Mouse (Mus musculus) intestine, postnatal 0 days (tissue): ENCODE results near the gene Mettl14. TPM values are rescaled to one million over a fixed set of nuclear protein-coding genes. Genes with fewer than 3 reads are reported as not detected.
A peak's percentile ranks its signal among the peaks of the same experiment; 100 is the strongest.

Source experiments
- ATAC-seq: fragments of 200-750 bp; cut with Nextera tagmentation; 2 replicates; pipeline ENCODE4 v1.8.0; 2017; ENCODE audit warnings: mild to moderate bottlenecking, moderate TSS enrichment, moderate library complexity
- H3K27ac ChIP-seq: fragments of 300-500 bp; sonication (generic); 2 replicates; pipeline ENCODE4 v1.5.1; 2014; ENCODE audit warnings: mild to moderate bottlenecking, low read depth, low read length, moderate library complexity
- H3K27me3 ChIP-seq: fragments of 300-500 bp; sonication (generic); replicated peaks from 2 replicates; pipeline ENCODE4 v1.6.1; 2014; ENCODE audit warnings: low read length, mixed read lengths; ENCODE audit not compliant: control insufficient read depth, insufficient read depth
- H3K36me3 ChIP-seq: fragments of 300-500 bp; sonication (generic); 2 replicates; pipeline ENCODE4 v1.6.1; 2014; ENCODE audit warnings: mild to moderate bottlenecking, moderate library complexity; ENCODE audit not compliant: control insufficient read depth, insufficient read depth
- H3K4me1 ChIP-seq: fragments of 300-500 bp; sonication (generic); replicated peaks from 2 replicates; pipeline ENCODE4 v1.6.1; 2014; ENCODE audit warnings: antibody characterized with exemption, low read length, mixed read lengths; ENCODE audit not compliant: control insufficient read depth, insufficient read depth
- H3K4me2 ChIP-seq: fragments of 300-500 bp; sonication (generic); replicated peaks from 2 replicates; pipeline ENCODE4 v1.6.1; 2014; ENCODE audit warnings: low read depth, mild to moderate bottlenecking, moderate library complexity
- H3K4me3 ChIP-seq: fragments of 300-500 bp; sonication (generic); 2 replicates; pipeline ENCODE4 v1.5.1; 2014; ENCODE audit warnings: low read depth, low read length
- H3K9ac ChIP-seq: fragments of 300-500 bp; sonication (generic); 2 replicates; pipeline ENCODE4 v1.6.1; 2014; ENCODE audit warnings: mild to moderate bottlenecking, low read depth, low read length
- H3K9me3 ChIP-seq: fragments of 300-500 bp; sonication (generic); 2 replicates; pipeline ENCODE4 v1.6.1; 2016; ENCODE audit warnings: mixed run types; ENCODE audit not compliant: control insufficient read depth
- CTCF ChIP-seq: sonication (generic); IDR thresholded peaks from 2 replicates; pipeline ENCODE4 v1.5.1; 2016; ENCODE audit warnings: low read depth, mild to moderate bottlenecking, control low read depth, antibody characterized with exemption, moderate library complexity
- WGBS: fragments of 180-500 bp; shearing (Covaris S2); extraction: QIAGEN DNeasy Blood & Tissue Kit; methylation state at CpG from one replicate; pipeline ENCODE4 v1.1.7; 2014; 5-methylcytosine and 5-hydroxymethylcytosine counted together
- polyA plus RNA-seq: library from polyadenylated mRNA; unstranded; fragments of >200 nt; fragmentation: Nextera tagmentation; extraction: Ambion mirVana; gene quantifications from 2 replicates; pipeline ENCODE4 v1.2.1, GENCODE M21; 2015

The Mettl14 gene
- polyA plus RNA-seq = 11.1 and 11.7 TPM in 2 replicates

GRCm38 (mm10) chr3:123385486-123386156, at the start of gene Mettl14:
Mettl14 (minus strand) TSS chr3:123386108.
- peak; percentile 99 for ATAC-seq

GRCm38 (mm10) chr3:123433362-123433761, 47.5 kb upstream of the Mettl14 start:
- Histone ChIP-seq H3K27me3 (no peaks in the 10 kb centered on the region), H3K9me3 (no peaks in the 10 kb centered on the region), H3K4me3 (no peak overlapping the region), H3K4me2 (no peak overlapping the region), H3K36me3 (no peaks in the 10 kb centered on the region), H3K27ac (no peak overlapping the region), H3K9ac (no peak overlapping the region), H3K4me1 (peaks cover 8% of the 10 kb centered on the region; the same call in 1 of the 2 replicates)
- TF ChIP-seq CTCF = no peak
- WGBS = 45% methylated on average over 3 of the region's 3 CpGs
- peak; percentile 16; the same call in 1 of the 2 replicates for ATAC-seq

More at GRCm38 (mm10) chr3:123385486-123386156, at the start of gene Mettl14:
- Histone ChIP-seq H3K4me2 (peak within 1 kb of the TSS; percentile 78), H3K36me3 (peaks cover 15% of the 10 kb centered on the region), H3K4me1 (0 out of 2 replicates have a peak, but pooled peaks cover 3% of the 10 kb centered on the region), H3K9me3 (no peaks in the 10 kb centered on the region), H3K9ac (peak within 1 kb of the TSS; percentile 66), H3K4me3 (peak within 1 kb of the TSS; percentile 63), H3K27ac (peak within 1 kb of the TSS; percentile 85), H3K27me3 (no peaks in the 10 kb centered on the region)
- under 1% methylated on average over 41 of the region's 41 CpGs for WGBS
- TF ChIP-seq CTCF = 0 out of 2 replicates have a peak, but pooled peaks have one; percentile 4

- no peaks in the 10 kb centered on the region for H3K27me3 ChIP-seq
- H3K4me1 ChIP-seq = peaks cover 4% of the 10 kb centered on the region; the same call in 1 of the 2 replicates
- H3K9me3 ChIP-seq = no peaks in the 10 kb centered on the region
- H3K4me3 ChIP-seq = no peak overlapping the region
- ATAC-seq = peak; percentile 71
- peak overlapping the region; percentile 46 for H3K27ac ChIP-seq
- 33% methylated on average over 5 of the region's 5 CpGs for WGBS
- no peak overlapping the region for H3K9ac ChIP-seq
- H3K36me3 ChIP-seq = no peaks in the 10 kb centered on the region
- H3K4me2 ChIP-seq = 0 out of 2 replicates have a peak overlapping the region, but pooled peaks have one; percentile 1
- TF ChIP-seq CTCF = no peak
Measured at GRCm38 (mm10) chr3:123431951-123432674, 46.2 kb upstream of the Mettl14 start.

GRCm38 (mm10) chr3:123429597-123430458, 43.9 kb upstream of the Mettl14 start:
- Histone ChIP-seq H3K4me1 (peaks cover 4% of the 10 kb centered on the region; the same call in 1 of the 2 replicates), H3K4me2 (0 out of 2 replicates have a peak overlapping the region, but pooled peaks have one; percentile 27), H3K9ac (no peak overlapping the region), H3K36me3 (no peaks in the 10 kb centered on the region), H3K4me3 (no peak overlapping the region), H3K27me3 (no peaks in the 10 kb centered on the region), H3K9me3 (no peaks in the 10 kb centered on the region), H3K27ac (no peak overlapping the region)
- ATAC-seq = no peak
- WGBS = 64% methylated on average over 22 of the region's 22 CpGs
- TF ChIP-seq CTCF = no peak

DNA sequence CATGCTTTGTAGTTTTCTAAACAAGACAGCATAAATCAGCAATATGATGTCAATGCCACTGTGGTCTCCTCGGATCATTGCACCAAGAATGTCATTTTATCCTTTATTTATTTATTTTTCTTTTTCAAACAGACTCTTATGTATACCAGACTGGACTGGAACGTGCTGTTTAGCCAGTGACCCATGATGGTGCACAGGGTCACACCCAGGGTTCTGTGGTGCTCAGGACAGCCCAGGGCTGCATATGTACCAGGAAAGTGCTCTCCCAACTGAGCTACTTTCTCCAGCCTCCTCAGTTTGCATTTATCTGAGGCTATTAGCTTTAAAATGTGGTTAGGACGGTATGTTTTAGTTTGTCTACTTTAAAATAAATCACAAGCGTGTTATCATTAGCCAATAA, 42.1 kb upstream of the Mettl14 start:
- WGBS = 64% methylated on average over 4 of the region's 4 CpGs
- Histone ChIP-seq H3K9me3 (no peaks in the 10 kb centered on the region), H3K27me3 (no peaks in the 10 kb centered on the region), H3K9ac (no peak overlapping the region), H3K27ac (no peak overlapping the region), H3K4me1 (peaks cover 4% of the 10 kb centered on the region; the same call in 1 of the 2 replicates), H3K4me3 (no peak overlapping the region), H3K4me2 (no peak overlapping the region), H3K36me3 (no peaks in the 10 kb centered on the region)
- ATAC-seq = no peak
- no peak for TF ChIP-seq CTCF
